Mouse (Mus musculus): ENCODE results near the gene Ndufb10. TPM values are rescaled to one million over a fixed set of nuclear protein-coding genes. Genes with fewer than 3 reads are reported as not detected.

Ndufb10 gene
- polyA plus RNA-seq, 1 experiment from 2014 or later, result 269 TPM

- no peak for TF ChIP-seq EP300 (optimal IDR thresholded peaks at IDR 0.05)
- peak; percentile 44 for TF ChIP-seq CTCF (IDR thresholded peaks at IDR 0.05; ENCODE audit: low read depth)
- H3K36me3 ChIP-seq (ENCODE audit: control insufficient read depth, insufficient read depth, low read length), result peaks cover 3% of the 10 kb centered on the region; the same call in 1 of the 2 replicates
- H3K27me3 ChIP-seq (ENCODE audit: control insufficient read depth, insufficient read depth, low read length), result no peaks in the 10 kb centered on the region
- peaks cover 5% of the 10 kb centered on the region; the same call in 1 of the 2 replicates for H3K4me1 ChIP-seq (replicated peaks; ENCODE audit: control insufficient read depth, insufficient read depth)
- DNase-seq (ENCODE audit: low spot score), result peak; percentile 95
- H3K9me3 ChIP-seq (ENCODE audit: control insufficient read depth, low read length), result no peaks in the 10 kb centered on the region
- peak within 1 kb of the TSS; percentile 86 for H3K4me2 ChIP-seq (replicated peaks; ENCODE audit: low read depth)
- H3K4me3 ChIP-seq (ENCODE audit: low read depth, low read length), result peak within 1 kb of the TSS; percentile 80
- WGBS, result under 1% methylated on average over 66 of the region's 76 CpGs
- ATAC-seq (ENCODE audit: low FRiP score, low TSS enrichment), result peak; percentile 89
- peak within 1 kb of the TSS; percentile 81 for H3K27ac ChIP-seq (replicated peaks)
- peak within 1 kb of the TSS; percentile 77 for H3K9ac ChIP-seq (ENCODE audit: low read length)
These were observed 28.1 kb downstream of the Ndufb10 start, which contains the start of the genes Gfer and Noxo1 for GRCm38 (mm10) chr17:24696011-24696697. Gene Gfer (minus strand): TSS chr17:24696156. Gene Noxo1 (plus strand): TSS chr17:24696234.

GRCm38 (mm10) chr17:24695326-24696010 lies 28.8 kb downstream of the Ndufb10 start:
- DNase-seq (ENCODE audit: low spot score) (no peak), ATAC-seq (ENCODE audit: low FRiP score, low TSS enrichment) (peak; percentile 16)
- Histone ChIP-seq H3K9ac (ENCODE audit: low read length) (peak overlapping the region; percentile 77), H3K4me1 (replicated peaks; ENCODE audit: control insufficient read depth, insufficient read depth) (peaks cover 5% of the 10 kb centered on the region; the same call in 1 of the 2 replicates), H3K4me3 (ENCODE audit: low read depth, low read length) (peak overlapping the region; percentile 80), H3K9me3 (ENCODE audit: control insufficient read depth, low read length) (no peaks in the 10 kb centered on the region), H3K27ac (replicated peaks) (peak overlapping the region; percentile 81), H3K27me3 (ENCODE audit: control insufficient read depth, insufficient read depth, low read length) (peaks cover 3% of the 10 kb centered on the region; the same call in 1 of the 2 replicates), H3K36me3 (ENCODE audit: control insufficient read depth, insufficient read depth, low read length) (peaks cover 3% of the 10 kb centered on the region; the same call in 1 of the 2 replicates), H3K4me2 (replicated peaks; ENCODE audit: low read depth) (peak overlapping the region; percentile 86)
- WGBS, result 9% methylated on average over 40 of the region's 51 CpGs
- TF ChIP-seq CTCF (IDR thresholded peaks at IDR 0.05; ENCODE audit: low read depth) (no peak), EP300 (optimal IDR thresholded peaks at IDR 0.05) (no peak)

GRCm38 (mm10) chr17:24692385-24692784 lies 31.9 kb downstream of the Ndufb10 start:
- WGBS, result 86% methylated on average over 5 of the region's 5 CpGs
- no peaks in the 10 kb centered on the region for H3K36me3 ChIP-seq (ENCODE audit: control insufficient read depth, insufficient read depth, low read length)
- no peak overlapping the region for H3K9ac ChIP-seq (ENCODE audit: low read length)
- ATAC-seq (ENCODE audit: low FRiP score, low TSS enrichment), result no peak
- no peaks in the 10 kb centered on the region for H3K9me3 ChIP-seq (ENCODE audit: control insufficient read depth, low read length)
- TF ChIP-seq EP300 (optimal IDR thresholded peaks at IDR 0.05) (no peak), CTCF (IDR thresholded peaks at IDR 0.05; ENCODE audit: low read depth) (no peak)
- peaks cover 12% of the 10 kb centered on the region for H3K4me1 ChIP-seq (replicated peaks; ENCODE audit: control insufficient read depth, insufficient read depth)
- H3K27me3 ChIP-seq (ENCODE audit: control insufficient read depth, insufficient read depth, low read length), result peaks cover 6% of the 10 kb centered on the region
- no peak overlapping the region for H3K27ac ChIP-seq (replicated peaks)
- H3K4me3 ChIP-seq (ENCODE audit: low read depth, low read length), result no peak overlapping the region
- no peak overlapping the region for H3K4me2 ChIP-seq (replicated peaks; ENCODE audit: low read depth)
- no peak for DNase-seq (ENCODE audit: low spot score)

- no peaks in the 10 kb centered on the region for H3K36me3 ChIP-seq (ENCODE audit: control insufficient read depth, insufficient read depth, low read length)
- H3K4me1 ChIP-seq (replicated peaks; ENCODE audit: control insufficient read depth, insufficient read depth), result peaks cover 8% of the 10 kb centered on the region
- peak within 1 kb of the TSS; percentile 55 for H3K9ac ChIP-seq (ENCODE audit: low read length)
- H3K27me3 ChIP-seq (ENCODE audit: control insufficient read depth, insufficient read depth, low read length), result peaks cover 6% of the 10 kb centered on the region
- peak within 1 kb of the TSS; percentile 67 for H3K4me2 ChIP-seq (replicated peaks; ENCODE audit: low read depth)
- TF ChIP-seq CTCF (IDR thresholded peaks at IDR 0.05; ENCODE audit: low read depth) (no peak), EP300 (optimal IDR thresholded peaks at IDR 0.05) (no peak)
- H3K27ac ChIP-seq (replicated peaks), result no peak within 1 kb of the TSS
- ATAC-seq (ENCODE audit: low FRiP score, low TSS enrichment) (no peak), DNase-seq (ENCODE audit: low spot score) (no peak)
- no peaks in the 10 kb centered on the region for H3K9me3 ChIP-seq (ENCODE audit: control insufficient read depth, low read length)
- 2% methylated on average over 45 of the region's 55 CpGs for WGBS
- peak within 1 kb of the TSS; percentile 35 for H3K4me3 ChIP-seq (ENCODE audit: low read depth, low read length)
These were observed 34.8 kb downstream of the Ndufb10 start, which contains the start of gene Syngr3 for GRCm38 (mm10) chr17:24689251-24690081. Gene Syngr3 (minus strand): TSS chr17:24689955.

GRCm38 (mm10) chr17:24687599-24687998 lies 36.7 kb downstream of the Ndufb10 start:
- ATAC-seq (ENCODE audit: low FRiP score, low TSS enrichment), result no peak
- no peak overlapping the region for H3K27ac ChIP-seq (replicated peaks)
- peaks cover 8% of the 10 kb centered on the region for H3K4me1 ChIP-seq (replicated peaks; ENCODE audit: control insufficient read depth, insufficient read depth)
- no peak for TF ChIP-seq EP300 (optimal IDR thresholded peaks at IDR 0.05)
- no peak for TF ChIP-seq CTCF (IDR thresholded peaks at IDR 0.05; ENCODE audit: low read depth)
- peaks cover 6% of the 10 kb centered on the region for H3K27me3 ChIP-seq (ENCODE audit: control insufficient read depth, insufficient read depth, low read length)
- no peak for DNase-seq (ENCODE audit: low spot score)
- peak overlapping the region; percentile 34 for H3K4me3 ChIP-seq (ENCODE audit: low read depth, low read length)
- H3K9me3 ChIP-seq (ENCODE audit: control insufficient read depth, low read length), result no peaks in the 10 kb centered on the region
- WGBS, result 24% methylated on average over 23 of the region's 23 CpGs
- H3K36me3 ChIP-seq (ENCODE audit: control insufficient read depth, insufficient read depth, low read length), result no peaks in the 10 kb centered on the region
- peak overlapping the region; percentile 27; the same call in 1 of the 2 replicates for H3K9ac ChIP-seq (ENCODE audit: low read length)
- peak overlapping the region; percentile 56 for H3K4me2 ChIP-seq (replicated peaks; ENCODE audit: low read depth)

All from stomach, postnatal 0 days (tissue).